ENCODE assay signal across 16 mouse cellular contexts in the genomic region with DNA sequence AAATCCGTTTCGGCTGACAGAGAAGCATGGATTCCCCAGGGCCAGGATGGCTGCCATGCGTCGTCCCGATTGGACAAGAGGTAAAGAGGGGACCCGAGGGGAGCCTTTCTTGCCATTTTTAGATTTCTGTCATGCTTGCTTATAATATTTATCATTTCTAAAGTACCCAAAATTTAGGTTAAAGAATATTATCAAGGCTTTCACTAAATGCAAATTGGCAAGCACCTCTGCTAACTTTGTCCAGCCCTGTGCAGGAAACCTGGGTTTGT.
A peak's percentile ranks its signal among the peaks of the same experiment; 100 is the strongest.
DNase-seq lines count a peak whose midpoint lies in the region; ATAC-seq lines count a peak whose summit lies in the region.
"Had no signal": no experiment of that assay in that cellular context is flagged by ENCODE, and none has a peak within 500 bp of the region (broad histone marks: within the 10 kb centered on the region; RNA-seq: fewer than 3 reads in every experiment).

No protein-coding gene starts in this region.

- 73% methylated on average over 6 of the region's 6 CpGs for WGBS in heart, embryonic 10.5 days
- 80% methylated on average over 6 of the region's 6 CpGs for WGBS in kidney, embryonic 14.5 days
- 86% methylated on average over 6 of the region's 6 CpGs for WGBS in forebrain, embryonic 14.5 days

- no peak overlapping the region for H3K4me2 ChIP-seq in kidney, embryonic 14.5 days (replicated peaks; ENCODE audit: low read depth, low read length)
- H3K4me2 ChIP-seq in forebrain, embryonic 14.5 days (ENCODE audit: low read length), result no peak overlapping the region
- H3K4me2 ChIP-seq: neural tube, embryonic 15.5 days had no signal

- H3K4me3 ChIP-seq in heart, embryonic 10.5 days, result no peak overlapping the region
- H3K4me3 ChIP-seq in kidney, embryonic 14.5 days (ENCODE audit: low read length), result no peak overlapping the region
- peak overlapping the region; percentile 89 for H3K4me3 ChIP-seq in megakaryocyte, embryonic 14.5 days (replicated peaks)
- H3K4me3 ChIP-seq in forebrain, embryonic 14.5 days (ENCODE audit: low read depth, low read length), result no peak overlapping the region
- H3K4me3 ChIP-seq: hindbrain, embryonic 10.5 days; left cerebral cortex, adult 2 months; limb, embryonic 13.5 days; neural tube, embryonic 15.5 days had no signal

- H3K27me3 ChIP-seq in heart, embryonic 10.5 days (ENCODE audit: insufficient read depth, poor library complexity, severe bottlenecking), result no peaks in the 10 kb centered on the region
- no peaks in the 10 kb centered on the region for H3K27me3 ChIP-seq in kidney, embryonic 14.5 days (ENCODE audit: control insufficient read depth, insufficient read depth, low read length)
- H3K27me3 ChIP-seq in megakaryocyte, embryonic 14.5 days (replicated peaks), result no peaks in the 10 kb centered on the region
- no peaks in the 10 kb centered on the region for H3K27me3 ChIP-seq in forebrain, embryonic 14.5 days (replicated peaks; ENCODE audit: control insufficient read depth, insufficient read depth, low read length)
- H3K27me3 ChIP-seq: limb, embryonic 13.5 days; neural tube, embryonic 15.5 days had no signal

- DNase-seq in heart, embryonic 10.5 days (ENCODE audit: low spot score), result no peak
- no peak for DNase-seq in heart, adult 11 months
- DNase-seq in kidney, postnatal 10 days, result no peak
- DNase-seq in forebrain, embryonic 14.5 days (ENCODE audit: low spot score), result no peak
- no peak for DNase-seq in layer of hippocampus, adult 9-11 months
- DNase-seq: cerebellum, postnatal 10 days; right cerebral cortex, adult 18-20 months; spleen, adult 18-20 months had no signal

- peak overlapping the region; percentile 79; the same call in 1 of the 2 replicates for H3K27ac ChIP-seq in heart, embryonic 10.5 days
- H3K27ac ChIP-seq in kidney, embryonic 14.5 days (ENCODE audit: low read depth, low read length), result peak overlapping the region; percentile 48; the same call in 1 of the 2 replicates
- H3K27ac ChIP-seq in forebrain, embryonic 14.5 days (ENCODE audit: low read depth, low read length), result no peak overlapping the region
- H3K27ac ChIP-seq: left cerebral cortex, adult 2 months; limb, embryonic 13.5 days; neural tube, embryonic 15.5 days had no signal

- H3K9ac ChIP-seq in kidney, embryonic 14.5 days (ENCODE audit: low read depth, low read length), result no peak overlapping the region
- no peak overlapping the region for H3K9ac ChIP-seq in forebrain, embryonic 14.5 days (ENCODE audit: low read length)
- H3K9ac ChIP-seq: limb, embryonic 13.5 days; neural tube, embryonic 15.5 days had no signal

- H3K36me3 ChIP-seq in heart, embryonic 10.5 days, result no peaks in the 10 kb centered on the region
- no peaks in the 10 kb centered on the region for H3K36me3 ChIP-seq in kidney, embryonic 14.5 days (ENCODE audit: control insufficient read depth, insufficient read depth, low read length)
- H3K36me3 ChIP-seq in megakaryocyte, embryonic 14.5 days (replicated peaks; ENCODE audit: low read length), result peaks cover 67% of the 10 kb centered on the region
- no peaks in the 10 kb centered on the region for H3K36me3 ChIP-seq in forebrain, embryonic 14.5 days (ENCODE audit: control insufficient read depth, insufficient read depth, low read length)
- H3K36me3 ChIP-seq: hindbrain, embryonic 10.5 days; limb, embryonic 13.5 days; neural tube, embryonic 15.5 days had no signal

- H3K9me3 ChIP-seq in heart, embryonic 10.5 days, result no peaks in the 10 kb centered on the region
- H3K9me3 ChIP-seq in kidney, embryonic 14.5 days (ENCODE audit: control insufficient read depth, low read length), result no peaks in the 10 kb centered on the region
- no peaks in the 10 kb centered on the region for H3K9me3 ChIP-seq in megakaryocyte, embryonic 14.5 days
- H3K9me3 ChIP-seq in forebrain, embryonic 14.5 days (replicated peaks; ENCODE audit: control insufficient read depth, low read length), result no peaks in the 10 kb centered on the region
- H3K9me3 ChIP-seq: G1E; hindbrain, embryonic 10.5 days; limb, embryonic 13.5 days; neural tube, embryonic 15.5 days had no signal

- H3K4me1 ChIP-seq in heart, embryonic 10.5 days, result peaks cover 41% of the 10 kb centered on the region
- H3K4me1 ChIP-seq in kidney, embryonic 14.5 days (ENCODE audit: control insufficient read depth, insufficient read depth, low read length), result no peaks in the 10 kb centered on the region
- H3K4me1 ChIP-seq in megakaryocyte, embryonic 14.5 days, result peaks cover 100% of the 10 kb centered on the region
- H3K4me1 ChIP-seq in forebrain, embryonic 14.5 days (ENCODE audit: control insufficient read depth, insufficient read depth, low read length), result no peaks in the 10 kb centered on the region; the same call in 1 of the 2 replicates

- no peak for ATAC-seq in kidney, embryonic 14.5 days (ENCODE audit: low FRiP score, low TSS enrichment)
- no peak for ATAC-seq in megakaryocyte, adult 5-6 weeks (ENCODE audit: poor library complexity, severe bottlenecking)
- no peak for ATAC-seq in forebrain, embryonic 14.5 days
